Mouse (Mus musculus) ES-Bruce4 (cell line): ENCODE measurements around the gene Tbc1d1.

ENCODE experiments used
- CTCF ChIP-seq: IDR thresholded peaks from one replicate; pipeline ENCODE4 v1.8.1; 2011; ENCODE audit warnings: low read depth, low read length
- EP300 ChIP-seq: IDR thresholded peaks from 2 replicates; pipeline ENCODE4 v1.6.1; 2011; ENCODE audit warnings: low read depth, low read length; ENCODE audit not compliant: insufficient read depth
- POLR2A ChIP-seq: IDR thresholded peaks from one replicate; pipeline ENCODE4 v1.8.1; 2011; ENCODE audit warnings: low read length; ENCODE audit not compliant: insufficient read depth

GRCm38 (mm10) chr5:64244283-64244682 is 88.2 kb downstream of the Tbc1d1 start:
- TF ChIP-seq POLR2A (no peak), CTCF (no peak), EP300 (no peak)
